Mouse (Mus musculus) megakaryocyte progenitor cell, adult 5-6 weeks (primary cell): Measurements from ENCODE around the gene Angptl8. TPM values are rescaled to one million over a fixed set of nuclear protein-coding genes. Genes with fewer than 3 reads are reported as not detected.
A peak's percentile ranks its signal among the peaks of the same experiment; 100 is the strongest.
"Not testable (repeated sequence)": the region's sequence is repeated elsewhere in the genome, so short reads cannot be mapped to it uniquely, and the experiment has no call there.

Source experiments
- ATAC-seq: replicated peaks from 2 replicates; pipeline ENCODE4 v1.8.0; 2016; ENCODE audit warnings: mild to moderate bottlenecking, moderate TSS enrichment, inconsistent platforms; ENCODE audit not compliant: poor library complexity
- total RNA-seq, 2 experiments: library from RNA; stranded (forward) in 1 of 2; stranded (reverse) in 1 of 2; fragments of 157-497, 149-512 nt in 1 of 2; fragments of 200-1000 nt in 1 of 2; gene quantifications; 2 replicates each; pipeline versions ENCODE4 v1.2.3 to v1.2.4; 2015 to 2017

Angptl8 gene
- total RNA-seq (2015) (0.22 and 1.8 TPM in 2 replicates), total RNA-seq (2017) (4.0 and 4.7 TPM in 2 replicates)

GRCm38 (mm10) chr9:21835258-21835912, at the start of gene Angptl8:
Gene Angptl8, plus strand, starts transcription at chr9:21835510.
- peak; percentile 83 for ATAC-seq

GRCm38 (mm10) chr9:21786309-21786708, 49.0 kb upstream of the Angptl8 start:
- not testable (repeated sequence) for ATAC-seq

GRCm38 (mm10) chr9:21786906-21787305, 48.4 kb upstream of the Angptl8 start:
- ATAC-seq: peak; percentile 93

GRCm38 (mm10) chr9:21787654-21788053, 47.7 kb upstream of the Angptl8 start:
- ATAC-seq: no peak

GRCm38 (mm10) chr9:21788234-21788633, 47.1 kb upstream of the Angptl8 start:
- ATAC-seq: no peak

GRCm38 (mm10) chr9:21791861-21792260, 43.4 kb upstream of the Angptl8 start:
- no peak for ATAC-seq

GRCm38 (mm10) chr9:21792644-21793043, 42.7 kb upstream of the Angptl8 start:
- peak; percentile 68 for ATAC-seq

- not testable (repeated sequence) for ATAC-seq
Observed at GRCm38 (mm10) chr9:21793507-21793906, 41.8 kb upstream of the Angptl8 start.

- no peak for ATAC-seq
Observed at GRCm38 (mm10) chr9:21794344-21794834, 40.9 kb upstream of the Angptl8 start.

GRCm38 (mm10) chr9:21794925-21795324, 40.4 kb upstream of the Angptl8 start:
- no peak for ATAC-seq

- no peak for ATAC-seq
Observed at GRCm38 (mm10) chr9:21795579-21795978, 39.7 kb upstream of the Angptl8 start.

- ATAC-seq: no peak
Observed at GRCm38 (mm10) chr9:21796259-21796658, 39.1 kb upstream of the Angptl8 start.

GRCm38 (mm10) chr9:21796919-21797318, 38.4 kb upstream of the Angptl8 start:
- no peak for ATAC-seq

- ATAC-seq: peak; percentile 15; the same call in 1 of the 2 replicates
Observed at GRCm38 (mm10) chr9:21797921-21798344, 37.4 kb upstream of the Angptl8 start.

GRCm38 (mm10) chr9:21798345-21799009, 36.8 kb upstream of the Angptl8 start, which contains the start of gene Kank2:
Gene Kank2, minus strand, starts transcription at chr9:21798744.
- peak; percentile 75 for ATAC-seq

- no peak for ATAC-seq
Observed at GRCm38 (mm10) chr9:21799010-21799350, 36.3 kb upstream of the Angptl8 start.

- ATAC-seq: no peak
Observed at GRCm38 (mm10) chr9:21801121-21801520, 34.2 kb upstream of the Angptl8 start.

- ATAC-seq: no peak
Observed at GRCm38 (mm10) chr9:21801591-21801990, 33.7 kb upstream of the Angptl8 start.

GRCm38 (mm10) chr9:21803986-21804644, 31.2 kb upstream of the Angptl8 start:
- ATAC-seq: peak; percentile 88

- ATAC-seq: no peak
Observed at GRCm38 (mm10) chr9:21806363-21806762, 28.9 kb upstream of the Angptl8 start.

- no peak for ATAC-seq
Observed at GRCm38 (mm10) chr9:21806976-21807375, 28.3 kb upstream of the Angptl8 start.

- peak; percentile 72 for ATAC-seq
Observed at GRCm38 (mm10) chr9:21808561-21808960, 26.7 kb upstream of the Angptl8 start.
